Mouse (Mus musculus): Measurements from ENCODE around the gene Borcs7.
"Not testable (repeated sequence)": the region's sequence is repeated elsewhere in the genome, so short reads cannot be mapped to it uniquely, and the experiment has no call there.

Gene Borcs7

GRCm38 (mm10) chr19:46715016-46715415 is 25.3 kb downstream of the Borcs7 start:
- DNase-seq = no peak

DNA sequence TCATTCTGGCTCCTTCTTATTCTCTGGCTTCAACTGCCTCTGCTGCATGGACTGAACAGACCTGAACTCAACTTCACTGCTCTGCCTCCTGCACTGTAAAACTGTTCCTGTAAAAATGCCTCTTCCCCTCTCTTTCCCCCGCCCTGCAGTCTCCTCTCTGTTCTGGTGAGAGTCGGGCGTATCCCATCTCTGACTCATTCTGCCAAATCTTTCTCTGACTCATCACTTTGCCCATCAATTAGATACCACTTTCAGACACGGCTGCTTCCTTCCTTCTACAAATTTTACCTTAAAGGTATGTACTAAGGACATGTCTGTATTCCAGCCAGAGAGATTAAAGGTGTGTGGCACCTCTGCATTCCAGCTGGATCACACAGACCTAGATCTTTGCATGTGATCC is 28.4 kb downstream of the Borcs7 start:
- no peak for DNase-seq

DNA sequence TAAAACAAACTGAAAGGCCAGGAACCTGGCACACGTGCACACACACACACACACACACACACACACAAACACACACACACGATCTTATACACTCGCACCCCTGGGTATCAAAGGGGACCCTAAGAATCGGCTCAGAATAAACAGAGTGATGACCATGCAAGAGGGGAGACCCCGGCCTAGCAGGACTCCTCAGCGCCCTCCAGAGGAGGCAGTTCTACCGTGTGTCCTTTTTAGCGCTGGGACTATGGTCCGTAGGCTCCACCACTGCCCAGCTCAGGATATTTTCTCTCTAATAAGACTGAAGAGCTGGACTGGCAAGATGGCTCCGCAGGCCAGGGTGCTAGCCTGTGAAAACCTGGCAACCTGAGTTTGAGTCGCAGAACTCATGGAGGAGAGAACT is 34.7 kb downstream of the Borcs7 start:
- DNase-seq = no peak

- DNase-seq = no peak
These were observed 36.4 kb downstream of the Borcs7 start for GRCm38 (mm10) chr19:46726142-46726541.

- DNase-seq = peak; percentile 46
These were observed 37.5 kb downstream of the Borcs7 start for GRCm38 (mm10) chr19:46727140-46727736.

DNA sequence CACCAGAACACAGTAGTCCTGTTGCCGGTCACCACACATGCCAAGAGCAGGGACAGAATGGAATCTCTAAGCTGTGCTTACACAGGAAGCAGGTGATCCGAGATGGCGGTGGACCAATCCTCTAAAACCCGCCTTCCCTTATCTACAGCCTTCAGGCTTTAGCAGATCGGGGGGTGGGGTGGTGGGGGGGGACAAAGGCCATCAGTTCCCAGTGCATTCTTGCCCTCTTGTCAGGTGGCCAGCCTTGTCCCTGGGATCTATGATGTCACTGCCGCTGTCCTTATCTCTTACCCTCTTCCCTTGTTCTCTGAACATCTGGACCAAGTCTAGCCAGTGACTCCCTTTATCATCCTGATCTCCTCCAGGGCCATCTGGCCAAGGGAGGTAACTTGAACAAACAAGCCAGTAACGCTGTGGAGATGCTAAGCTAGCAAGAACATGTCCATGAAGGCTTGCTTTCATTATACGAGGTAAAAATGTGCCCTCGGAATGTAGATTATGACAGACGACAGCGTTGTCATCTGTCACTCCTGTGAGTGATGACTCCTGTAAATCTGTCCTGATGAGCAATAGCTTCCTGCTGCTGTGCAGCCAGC is 38.3 kb downstream of the Borcs7 start:
- DNase-seq = no peak

- DNase-seq = no peak
These were observed 39.2 kb downstream of the Borcs7 start for GRCm38 (mm10) chr19:46728909-46729308.

DNA sequence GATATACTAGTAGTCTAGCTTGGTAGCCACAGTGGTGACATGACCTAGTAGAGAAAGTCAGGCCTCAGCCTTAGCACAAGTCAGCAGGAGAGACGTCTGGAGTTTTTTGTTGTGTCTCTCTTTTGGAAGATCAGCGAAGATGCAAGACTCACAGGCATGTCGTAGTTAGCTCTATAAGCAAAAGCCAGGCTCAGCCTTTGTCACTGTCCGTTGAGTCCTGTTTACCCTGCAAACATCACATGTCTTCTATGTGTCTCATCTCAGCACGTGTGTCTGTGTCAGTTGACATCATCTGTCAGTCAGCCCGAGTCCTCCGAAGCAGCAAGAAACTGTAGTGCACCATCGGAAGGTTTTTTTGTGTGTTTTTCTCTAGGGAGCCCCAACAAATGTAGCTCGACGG is 41.6 kb downstream of the Borcs7 start:
- DNase-seq = no peak

DNA sequence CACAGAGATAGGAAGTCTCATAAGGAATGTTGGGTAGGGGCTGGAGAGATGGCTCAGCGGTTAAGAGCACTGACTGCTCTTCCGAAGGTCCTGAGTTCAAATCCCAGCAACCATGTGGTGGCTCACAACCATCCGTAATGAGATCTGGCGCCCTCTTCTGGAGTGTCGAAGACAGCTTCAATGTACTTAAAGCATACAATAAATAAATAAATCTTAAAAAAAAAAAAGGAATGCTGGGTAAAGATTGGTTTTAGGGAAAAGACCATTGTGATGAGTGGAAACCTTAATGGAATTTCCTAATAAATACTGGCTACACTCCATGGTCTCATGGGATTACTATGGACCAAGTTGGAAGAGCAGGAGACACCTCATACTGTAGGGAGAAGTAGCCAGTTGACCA is 43.0 kb downstream of the Borcs7 start:
- DNase-seq = not testable (repeated sequence)

DNA sequence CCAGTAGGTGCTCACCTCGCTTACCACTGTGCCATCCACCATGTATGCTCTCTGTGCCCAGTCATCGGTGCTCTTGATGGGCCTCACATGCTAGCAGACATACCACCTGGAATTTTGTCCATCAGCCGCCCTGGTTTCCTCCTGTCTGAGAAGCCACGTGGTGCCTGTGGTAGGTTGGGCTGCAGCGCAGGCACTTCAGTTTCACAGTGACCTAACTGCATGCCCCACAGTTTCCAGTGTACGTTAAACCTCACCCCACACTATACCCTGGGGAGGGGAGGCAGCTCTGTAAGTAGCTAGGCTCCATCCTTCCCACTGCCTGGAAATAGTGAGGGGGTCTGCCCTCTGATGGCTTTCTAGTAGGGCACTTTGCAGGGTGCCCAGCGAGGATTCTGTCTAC is 43.9 kb downstream of the Borcs7 start:
- DNase-seq = no peak

DNA sequence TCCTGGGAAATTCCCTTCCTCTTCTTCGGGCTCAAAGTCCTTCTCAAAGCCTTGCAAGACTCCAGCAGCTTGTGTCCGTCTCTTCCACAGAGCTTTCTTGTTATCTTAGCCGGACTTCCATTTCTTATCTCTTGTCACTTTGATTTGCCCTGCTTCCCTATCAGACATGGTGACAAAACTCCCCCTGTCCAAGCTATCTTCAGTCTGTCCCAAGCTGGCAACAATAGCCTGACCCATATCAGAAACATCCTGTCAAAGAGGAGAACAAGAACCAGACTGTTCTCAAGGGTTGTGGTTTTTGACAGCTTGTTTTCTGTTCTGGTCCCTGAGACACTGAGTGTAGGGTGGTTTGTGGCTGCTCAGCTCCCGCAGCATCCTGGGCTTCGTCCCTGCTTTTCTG is 45.5 kb downstream of the Borcs7 start:
- no peak for DNase-seq

- no peak for DNase-seq
These were observed 47.4 kb downstream of the Borcs7 start for GRCm38 (mm10) chr19:46737106-46737505.

DNA sequence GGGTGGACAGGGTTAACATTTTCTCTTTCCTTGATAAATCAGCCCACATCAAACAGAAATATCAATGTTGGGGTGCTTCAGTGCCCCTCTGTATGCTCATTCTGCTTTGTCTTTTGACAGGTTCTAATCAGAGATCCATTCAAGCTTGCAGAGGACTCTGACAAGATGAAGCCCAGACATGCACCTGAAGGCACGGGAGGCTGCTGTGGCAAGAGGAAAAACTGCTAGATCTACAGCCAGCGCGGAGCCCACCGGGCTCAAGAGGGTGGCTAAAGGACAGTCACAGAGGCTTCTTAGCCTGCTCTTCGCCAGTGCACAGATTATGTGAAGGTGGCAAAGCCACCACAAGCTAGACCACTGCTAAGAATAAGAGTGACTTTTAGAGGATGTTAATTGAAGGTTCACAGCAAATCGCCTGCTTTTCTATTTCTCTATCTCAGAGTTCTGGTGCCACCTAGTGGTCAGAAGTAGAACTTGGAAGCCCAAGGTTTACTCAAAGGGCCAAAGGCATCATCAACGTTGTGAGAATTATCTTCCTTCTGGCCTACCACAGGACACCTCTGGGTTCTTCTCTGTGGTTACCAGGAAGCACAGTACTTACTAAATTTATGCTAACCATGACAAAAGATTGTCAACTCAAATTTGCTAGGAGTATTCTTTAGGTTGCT is 50.8 kb downstream of the Borcs7 start:
- DNase-seq = peak; percentile 28

- DNase-seq = no peak
These were observed 51.9 kb downstream of the Borcs7 start for GRCm38 (mm10) chr19:46741574-46741973.

DNA sequence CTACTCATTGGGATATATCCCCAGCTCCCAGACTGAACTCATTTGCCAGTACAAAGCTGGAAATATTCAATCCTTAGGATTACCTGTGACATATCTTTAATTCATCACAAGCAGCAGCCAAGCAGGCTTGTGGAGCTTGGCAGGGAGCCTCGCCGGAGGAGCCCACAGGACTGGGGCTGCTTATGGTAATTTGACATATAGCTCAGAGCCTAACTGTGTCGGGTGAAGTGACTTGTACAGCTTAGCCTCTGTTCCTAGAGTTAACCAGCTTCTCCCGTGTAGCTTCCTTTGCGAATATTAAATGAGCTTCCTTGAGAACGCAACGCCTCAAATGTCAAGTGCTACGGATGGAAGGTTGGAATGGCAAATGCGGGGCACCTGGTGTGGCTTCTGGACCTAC is 55.0 kb downstream of the Borcs7 start:
- no peak for DNase-seq

- no peak for DNase-seq
These were observed 58.1 kb downstream of the Borcs7 start for GRCm38 (mm10) chr19:46747799-46748198.

GRCm38 (mm10) chr19:46752235-46752634 is 62.5 kb downstream of the Borcs7 start:
- no peak for DNase-seq

Data from kidney, adult 11 months (tissue).